Mouse (Mus musculus) testis, adult 2 months (tissue): ENCODE measurements around the gene Mgl2. TPM values are rescaled to one million over a fixed set of nuclear protein-coding genes. Genes with fewer than 3 reads are reported as not detected.
A peak's percentile ranks its signal among the peaks of the same experiment; 100 is the strongest.

Experiments used
- H3K27ac ChIP-seq: fragments of 200-500 bp; 2 replicates; pipeline ENCODE4 v1.5.1; 2012; ENCODE audit warnings: low read depth, low read length; ENCODE audit not compliant: control insufficient read depth, insufficient read depth
- H3K27me3 ChIP-seq: fragments of 200-500 bp; 2 replicates; pipeline ENCODE4 v1.6.1; 2012; ENCODE audit warnings: mild to moderate bottlenecking, low read length, moderate library complexity; ENCODE audit not compliant: control insufficient read depth, insufficient read depth
- H3K36me3 ChIP-seq: fragments of 200-500 bp; 2 replicates; pipeline ENCODE4 v1.6.1; 2012; ENCODE audit warnings: mild to moderate bottlenecking, low read length; ENCODE audit not compliant: control insufficient read depth, insufficient read depth
- H3K4me1 ChIP-seq: fragments of 200-500 bp; 2 replicates; pipeline ENCODE4 v1.6.1; 2012; ENCODE audit warnings: low read length; ENCODE audit not compliant: control insufficient read depth, insufficient read depth
- H3K4me3 ChIP-seq: fragments of 200-500 bp; 2 replicates; pipeline ENCODE4 v1.5.1; 2012; ENCODE audit warnings: low read depth, mild to moderate bottlenecking, low read length, moderate library complexity, mixed read lengths; ENCODE audit not compliant: control insufficient read depth
- CTCF ChIP-seq: fragments of 200-500 bp; IDR thresholded peaks from 2 replicates; pipeline ENCODE4 v1.5.1; 2012; ENCODE audit warnings: low read depth, mild to moderate bottlenecking, inconsistent platforms, low read length, moderate library complexity; ENCODE audit not compliant: control insufficient read depth, insufficient read depth, insufficient replicate concordance
- POLR2A ChIP-seq: fragments of 200-500 bp; IDR thresholded peaks from 2 replicates; pipeline ENCODE4 v1.6.1; 2012; ENCODE audit warnings: low read depth, mild to moderate bottlenecking, inconsistent platforms, low read length, moderate library complexity; ENCODE audit not compliant: control insufficient read depth
- polyA plus RNA-seq: library from polyadenylated mRNA; depleted of rRNA; stranded (reverse); fragments of >200 nt; gene quantifications from 2 replicates; pipeline ENCODE4 v1.2.3, GENCODE M21; 2012; rRNA removed

The Mgl2 gene
- 0.91 and 1.4 TPM in 2 replicates for polyA plus RNA-seq

DNA sequence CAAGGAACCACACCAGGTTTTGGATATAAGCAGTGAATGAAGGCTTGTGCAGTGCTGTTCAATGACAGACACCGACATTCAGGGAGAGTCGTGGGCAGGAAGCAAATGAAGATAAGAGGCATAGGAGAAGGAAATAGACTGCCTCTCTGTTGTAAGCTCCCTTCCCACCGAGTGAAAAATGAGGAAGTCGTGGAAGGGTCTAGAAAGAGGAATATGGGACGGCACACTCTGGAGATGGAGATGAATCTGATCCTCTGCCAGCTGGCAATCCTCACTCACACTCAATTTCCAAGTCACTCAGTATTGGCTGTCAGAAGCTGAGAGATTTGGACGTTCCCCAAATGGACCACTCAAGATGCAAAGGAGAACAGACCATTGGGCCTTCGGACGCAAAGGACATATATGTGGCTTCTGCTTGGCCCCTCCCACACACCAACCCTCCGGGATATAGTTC lies at the start of gene Mgl2:
Mgl2 (plus strand) TSS at position 404 of the 454 bp plus-strand sequence.
- H3K4me3 ChIP-seq: no peak within 1 kb of the TSS
- no peaks in the 10 kb centered on the region for H3K27me3 ChIP-seq
- H3K27ac ChIP-seq: no peak within 1 kb of the TSS

GRCm38 (mm10) chr11:70080803-70081590 lies 49.1 kb upstream of the Mgl2 start:
- TF ChIP-seq POLR2A (no peak), CTCF (no peak)
- no peaks in the 10 kb centered on the region for H3K36me3 ChIP-seq
- no peak overlapping the region for H3K4me3 ChIP-seq
- no peak overlapping the region for H3K27ac ChIP-seq
- H3K4me1 ChIP-seq: peaks cover 3% of the 10 kb centered on the region
- no peaks in the 10 kb centered on the region for H3K27me3 ChIP-seq

More for the DNA sequence above, at the start of gene Mgl2:
- H3K4me1 ChIP-seq: no peaks in the 10 kb centered on the region
- no peaks in the 10 kb centered on the region for H3K36me3 ChIP-seq
- TF ChIP-seq CTCF (no peak), POLR2A (no peak)

- no peak for TF ChIP-seq CTCF
- TF ChIP-seq POLR2A: 0 out of 2 replicates have a peak, but pooled peaks have one; percentile 17
- Histone ChIP-seq H3K27ac (no peak overlapping the region), H3K4me1 (peaks cover 3% of the 10 kb centered on the region), H3K27me3 (no peaks in the 10 kb centered on the region), H3K4me3 (no peak overlapping the region), H3K36me3 (no peaks in the 10 kb centered on the region)
These were observed 45.6 kb upstream of the Mgl2 start for GRCm38 (mm10) chr11:70084563-70084962.

DNA sequence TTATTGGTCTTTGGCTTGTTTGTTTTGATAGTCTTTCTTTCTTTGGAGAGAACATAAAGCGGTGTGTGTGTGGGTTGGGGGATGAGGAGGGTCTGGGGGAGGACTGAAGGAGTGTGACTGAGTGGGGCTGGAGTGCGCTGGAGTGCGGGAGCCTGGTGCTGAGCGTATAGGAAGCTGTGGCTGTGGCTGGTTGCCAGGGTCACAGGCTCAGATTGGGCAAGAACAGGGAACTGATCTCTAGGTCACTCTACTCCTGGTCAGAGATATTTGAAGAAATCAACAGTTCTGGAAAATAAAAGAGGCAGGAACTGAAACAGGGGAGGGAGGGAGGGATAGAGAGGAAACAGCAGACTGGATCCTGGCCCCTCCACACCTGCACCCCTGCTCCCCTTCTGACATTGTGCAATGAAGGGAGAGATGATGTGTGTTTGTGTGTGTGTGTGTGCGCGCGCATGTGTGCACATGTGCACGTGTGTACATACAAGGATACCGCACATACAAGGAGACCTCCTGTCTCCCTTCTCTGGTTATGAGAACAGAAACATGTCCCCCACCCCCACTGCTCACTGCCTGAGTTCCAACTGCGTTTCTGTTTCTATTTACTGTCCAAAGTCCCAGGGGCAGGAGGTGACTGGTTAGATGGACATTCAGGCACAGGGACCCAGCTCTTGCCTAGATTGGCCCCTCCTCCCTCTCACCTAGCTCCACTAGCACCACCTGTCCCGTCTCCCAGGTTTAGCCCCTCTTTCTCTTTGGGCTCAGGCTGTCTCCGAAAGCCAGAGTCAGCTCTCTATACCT lies 37.9 kb upstream of the Mgl2 start, which contains the start of gene Asgr2:
Asgr2 (plus strand) TSS at position 659 of the 798 bp plus-strand sequence.
- H3K27ac ChIP-seq: no peak within 1 kb of the TSS
- no peaks in the 10 kb centered on the region for H3K4me1 ChIP-seq
- no peak for TF ChIP-seq CTCF
- TF ChIP-seq POLR2A: no peak
- H3K4me3 ChIP-seq: no peak within 1 kb of the TSS
- no peaks in the 10 kb centered on the region for H3K27me3 ChIP-seq
- H3K36me3 ChIP-seq: no peaks in the 10 kb centered on the region

DNA sequence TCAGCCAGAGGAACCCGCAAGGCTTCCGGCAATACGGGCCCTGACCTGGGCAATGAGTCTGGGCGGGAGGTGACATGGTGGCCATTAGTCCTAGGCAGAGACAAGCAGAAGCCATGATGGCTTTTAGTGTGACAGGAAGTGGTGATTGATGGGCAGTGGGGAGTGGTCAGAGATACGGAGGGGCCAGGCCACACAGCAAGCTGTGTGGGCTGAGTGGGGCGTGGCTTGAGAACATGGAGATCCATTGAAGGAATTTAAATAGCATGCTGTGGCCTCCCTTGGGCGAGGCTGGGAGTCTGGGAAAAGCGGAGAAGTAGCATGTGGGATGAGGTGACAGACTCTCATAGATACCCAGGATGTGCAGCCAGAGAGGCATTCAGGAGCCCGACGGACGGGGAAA lies 32.7 kb upstream of the Mgl2 start:
- TF ChIP-seq CTCF: no peak
- no peak for TF ChIP-seq POLR2A
- H3K27me3 ChIP-seq: no peaks in the 10 kb centered on the region

GRCm38 (mm10) chr11:70099102-70099501 lies 31.0 kb upstream of the Mgl2 start:
- no peak overlapping the region for H3K4me3 ChIP-seq
- H3K27ac ChIP-seq: no peak overlapping the region
- H3K4me1 ChIP-seq: peaks cover 2% of the 10 kb centered on the region; the same call in 1 of the 2 replicates
- no peaks in the 10 kb centered on the region for H3K27me3 ChIP-seq
- H3K36me3 ChIP-seq: no peaks in the 10 kb centered on the region
- no peak for TF ChIP-seq POLR2A
- no peak for TF ChIP-seq CTCF

More for the DNA sequence above, 32.7 kb upstream of the Mgl2 start:
- Histone ChIP-seq H3K4me1 (peaks cover 2% of the 10 kb centered on the region; the same call in 1 of the 2 replicates), H3K27ac (no peak overlapping the region), H3K4me3 (no peak overlapping the region), H3K36me3 (no peaks in the 10 kb centered on the region)

DNA sequence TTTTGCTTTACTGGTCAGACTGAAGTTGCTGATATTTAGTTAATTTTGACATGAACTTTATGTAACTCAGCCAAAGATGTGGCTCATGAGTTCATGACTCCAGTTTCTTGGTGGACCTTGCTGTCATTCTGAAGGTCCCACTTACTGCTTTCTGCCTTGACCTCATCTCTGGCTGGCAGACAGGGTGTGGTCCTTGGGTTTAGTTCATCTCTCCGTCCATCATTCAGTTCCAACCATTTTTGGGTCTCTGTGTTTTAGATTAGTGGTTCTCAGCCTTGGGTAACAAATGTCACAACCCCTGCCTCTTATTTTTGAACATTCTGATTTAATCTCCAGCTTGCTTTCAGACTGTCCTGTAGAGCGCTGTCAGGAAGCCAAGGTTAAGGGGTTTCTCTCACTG lies 30.3 kb upstream of the Mgl2 start:
- H3K27ac ChIP-seq: no peak overlapping the region
- TF ChIP-seq POLR2A (no peak), CTCF (no peak)
- no peak overlapping the region for H3K4me3 ChIP-seq
- H3K4me1 ChIP-seq: peaks cover 2% of the 10 kb centered on the region; the same call in 1 of the 2 replicates
- no peaks in the 10 kb centered on the region for H3K27me3 ChIP-seq
- H3K36me3 ChIP-seq: no peaks in the 10 kb centered on the region
